Mouse (Mus musculus) limb, embryonic 12.5 days (tissue): ENCODE results near the gene Fgfr2. TPM values are rescaled to one million over a fixed set of nuclear protein-coding genes. Genes with fewer than 3 reads are reported as not detected.

ENCODE experiments used
- ATAC-seq: fragments of 200-750 bp; cut with Nextera tagmentation; 2 replicates; pipeline ENCODE4 v1.8.0; 2017; ENCODE audit warnings: low read depth, moderate TSS enrichment; ENCODE audit not compliant: insufficient number of reproducible peaks, insufficient read depth, low FRiP score, low TSS enrichment
- H3K27ac ChIP-seq: fragments of 300-500 bp; sonication (generic); 2 replicates; pipeline ENCODE4 v1.5.1; 2016; ENCODE audit warnings: mild to moderate bottlenecking, moderate library complexity
- H3K27me3 ChIP-seq: fragments of 300-500 bp; sonication (generic); 2 replicates; pipeline ENCODE4 v1.6.1; 2016; ENCODE audit warnings: mild to moderate bottlenecking, moderate library complexity
- H3K36me3 ChIP-seq: fragments of 300-500 bp; sonication (generic); 2 replicates; pipeline ENCODE4 v1.6.1; 2016; ENCODE audit warnings: mild to moderate bottlenecking, moderate library complexity
- H3K4me1 ChIP-seq: fragments of 300-500 bp; sonication (generic); replicated peaks from 2 replicates; pipeline ENCODE4 v1.6.1; 2016
- H3K4me2 ChIP-seq: fragments of 300-500 bp; sonication (generic); 2 replicates; pipeline ENCODE4 v1.6.1; 2016; ENCODE audit warnings: mild to moderate bottlenecking, moderate library complexity
- H3K4me3 ChIP-seq: fragments of 300-500 bp; sonication (generic); replicated peaks from 2 replicates; pipeline ENCODE4 v1.5.1; 2016; ENCODE audit warnings: mild to moderate bottlenecking
- H3K9ac ChIP-seq: fragments of 300-500 bp; sonication (generic); replicated peaks from 2 replicates; pipeline ENCODE4 v1.6.1; 2016; ENCODE audit warnings: mild to moderate bottlenecking, moderate library complexity
- H3K9me3 ChIP-seq: fragments of 300-500 bp; sonication (generic); 2 replicates; pipeline ENCODE4 v1.6.1; 2016; ENCODE audit warnings: mild to moderate bottlenecking, moderate library complexity
- WGBS: fragments of 180-500 bp; shearing (Covaris S2); methylation state at CpG from one replicate; pipeline ENCODE4 v1.1.7; 2016; 5-methylcytosine and 5-hydroxymethylcytosine counted together
- polyA plus RNA-seq: library from polyadenylated mRNA; unstranded; fragments of >200 nt; fragmentation: Nextera tagmentation; extraction: Ambion mirVana; gene quantifications from 2 replicates; pipeline ENCODE4 v1.2.1, GENCODE M21; 2016

Gene Fgfr2
- polyA plus RNA-seq, 1 experiment from 2014 or later: 112 TPM

DNA sequence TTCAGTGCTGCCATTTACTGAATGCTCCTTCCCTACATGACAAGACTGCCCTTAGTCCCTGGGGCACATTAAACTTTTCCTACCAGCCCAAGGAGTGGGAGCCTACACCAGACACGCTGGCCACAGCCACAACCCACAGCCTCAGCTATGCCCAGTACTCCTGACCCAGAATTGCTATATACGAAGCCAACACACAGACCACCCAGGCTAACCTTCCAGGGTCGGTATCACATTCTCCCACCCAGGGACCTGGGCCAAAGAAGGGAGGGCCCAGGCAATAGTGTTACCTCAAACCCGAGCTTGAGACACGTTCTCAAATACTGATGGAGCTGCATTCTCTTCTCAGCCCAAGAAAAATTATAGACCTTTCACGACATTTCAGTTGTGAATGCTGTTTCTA is 754.3 kb downstream of the Fgfr2 start:
- Histone ChIP-seq H3K4me2 (no peak overlapping the region), H3K36me3 (no peaks in the 10 kb centered on the region), H3K4me1 (peaks cover 25% of the 10 kb centered on the region), H3K4me3 (no peak overlapping the region), H3K27ac (no peak overlapping the region), H3K9me3 (no peaks in the 10 kb centered on the region), H3K9ac (no peak overlapping the region), H3K27me3 (no peaks in the 10 kb centered on the region; the same call in 1 of the 2 replicates)
- WGBS: 57% methylated on average over 6 of the region's 6 CpGs
- peak; percentile 27; the same call in 1 of the 2 replicates for ATAC-seq

DNA sequence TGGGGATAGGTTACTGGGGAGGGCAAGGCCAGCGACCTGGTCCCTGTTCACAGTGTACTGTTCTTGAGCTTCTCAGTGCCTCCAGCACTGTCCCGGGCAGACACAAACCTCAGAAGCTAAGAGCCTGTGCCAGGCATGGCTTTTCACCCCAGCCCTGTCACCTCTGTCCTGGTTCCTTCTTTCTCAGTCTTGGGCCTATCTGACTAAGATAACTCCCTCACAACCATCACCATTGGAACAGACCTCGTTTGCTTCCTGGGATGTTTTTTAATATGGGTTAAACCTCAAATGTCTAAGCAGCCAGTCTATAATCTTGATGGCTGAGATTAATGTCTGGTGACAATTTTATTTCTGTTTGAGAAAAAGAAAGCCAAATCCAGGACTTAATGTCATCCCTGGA is 755.8 kb downstream of the Fgfr2 start:
- no peak overlapping the region for H3K27ac ChIP-seq
- WGBS: 89% methylated on average over 3 of the region's 3 CpGs
- H3K9ac ChIP-seq: no peak overlapping the region
- no peak overlapping the region for H3K4me3 ChIP-seq
- ATAC-seq: no peak
- H3K4me1 ChIP-seq: peaks cover 14% of the 10 kb centered on the region
- no peaks in the 10 kb centered on the region; the same call in 1 of the 2 replicates for H3K27me3 ChIP-seq
- H3K9me3 ChIP-seq: no peaks in the 10 kb centered on the region
- no peaks in the 10 kb centered on the region for H3K36me3 ChIP-seq
- H3K4me2 ChIP-seq: no peak overlapping the region

DNA sequence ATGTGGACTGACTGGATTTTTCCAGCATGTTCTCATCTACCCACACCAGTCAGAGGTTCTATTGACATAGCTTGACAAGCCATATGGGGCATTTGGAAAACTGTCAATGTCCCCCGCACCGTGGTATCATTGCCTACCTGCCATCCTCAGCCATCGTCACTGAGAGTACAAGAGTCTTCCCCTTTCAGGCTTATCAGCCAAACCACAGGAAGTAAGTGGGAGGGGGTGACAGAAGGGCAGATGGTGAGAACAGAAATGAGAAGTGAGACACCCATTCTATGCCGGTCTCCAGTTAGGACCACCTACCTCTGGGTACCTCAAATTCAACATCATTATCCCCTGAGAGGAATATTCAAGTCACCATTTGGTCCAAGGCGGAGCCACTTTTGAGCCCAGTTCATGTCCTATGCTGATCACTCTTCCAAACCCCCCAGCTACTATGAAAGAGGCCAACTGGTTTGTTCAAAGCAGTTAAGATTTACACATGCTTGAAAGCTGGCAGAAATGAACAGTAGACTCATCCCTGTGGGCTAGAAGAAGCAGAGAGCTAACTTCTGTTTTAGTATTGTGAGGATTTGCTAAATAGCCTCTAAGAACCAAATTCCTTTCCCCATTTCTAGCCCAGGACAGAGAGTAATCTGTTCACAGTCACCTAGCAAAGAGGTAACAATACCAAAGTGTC is 757.3 kb downstream of the Fgfr2 start:
- no peak for ATAC-seq
- whole genome bisulfite sequencing: 83% methylated on average over 5 of the region's 5 CpGs
- H3K4me1 ChIP-seq: peaks cover 14% of the 10 kb centered on the region
- H3K4me2 ChIP-seq: no peak overlapping the region
- no peaks in the 10 kb centered on the region for H3K36me3 ChIP-seq
- no peaks in the 10 kb centered on the region; the same call in 1 of the 2 replicates for H3K27me3 ChIP-seq
- no peak overlapping the region for H3K27ac ChIP-seq
- no peak overlapping the region for H3K4me3 ChIP-seq
- H3K9me3 ChIP-seq: no peaks in the 10 kb centered on the region
- H3K9ac ChIP-seq: no peak overlapping the region

DNA sequence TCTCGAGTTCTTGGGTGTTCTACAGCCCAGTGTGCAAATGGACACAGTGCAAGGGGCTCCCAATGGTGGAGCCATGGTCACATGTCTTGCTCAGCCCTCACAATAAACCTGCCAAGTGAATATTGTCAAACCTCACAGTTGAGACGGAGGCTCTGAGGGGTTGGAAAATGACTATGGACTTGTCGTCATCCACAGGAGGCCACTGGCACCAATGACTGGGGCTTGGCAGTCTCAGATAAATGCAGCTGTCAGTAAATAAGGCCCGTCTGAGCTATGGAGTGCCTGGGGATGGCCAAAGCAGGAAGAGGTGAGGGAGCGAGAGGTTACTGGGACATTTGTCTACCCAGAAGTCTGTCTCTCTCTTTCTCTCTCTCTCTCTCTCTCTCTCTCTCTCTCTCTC is 758.0 kb downstream of the Fgfr2 start:
- 82% methylated on average over 5 of the region's 5 CpGs for WGBS
- no peak overlapping the region for H3K4me2 ChIP-seq
- peaks cover 14% of the 10 kb centered on the region for H3K4me1 ChIP-seq
- H3K27ac ChIP-seq: no peak overlapping the region
- no peak for ATAC-seq
- no peaks in the 10 kb centered on the region for H3K9me3 ChIP-seq
- H3K27me3 ChIP-seq: no peaks in the 10 kb centered on the region; the same call in 1 of the 2 replicates
- no peaks in the 10 kb centered on the region for H3K36me3 ChIP-seq
- H3K4me3 ChIP-seq: no peak overlapping the region
- H3K9ac ChIP-seq: no peak overlapping the region

DNA sequence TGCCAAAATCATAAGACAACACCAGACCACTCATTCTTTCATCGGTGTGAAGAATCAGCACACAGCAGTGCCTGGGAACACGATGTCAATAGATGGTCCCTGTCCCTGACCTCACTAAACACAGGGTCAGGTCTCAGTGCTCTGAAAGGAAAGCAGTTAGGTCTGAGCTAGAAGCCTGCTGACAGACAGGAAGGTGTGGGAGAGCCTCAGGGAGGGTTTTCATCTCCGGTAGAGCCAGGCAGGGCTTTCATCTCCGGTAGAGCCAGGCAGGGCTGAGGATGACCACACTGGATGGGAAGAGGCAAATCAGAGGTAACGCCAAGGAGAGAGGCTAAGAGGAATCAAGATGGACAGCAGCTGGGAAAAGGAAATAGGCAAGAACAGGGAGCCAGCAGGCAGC is 758.6 kb downstream of the Fgfr2 start:
- Histone ChIP-seq H3K9ac (no peak overlapping the region), H3K4me2 (no peak overlapping the region), H3K27me3 (no peaks in the 10 kb centered on the region; the same call in 1 of the 2 replicates), H3K27ac (no peak overlapping the region), H3K36me3 (no peaks in the 10 kb centered on the region), H3K4me3 (no peak overlapping the region), H3K4me1 (peaks cover 14% of the 10 kb centered on the region), H3K9me3 (no peaks in the 10 kb centered on the region)
- no peak for ATAC-seq
- 55% methylated on average over 5 of the region's 5 CpGs for WGBS

DNA sequence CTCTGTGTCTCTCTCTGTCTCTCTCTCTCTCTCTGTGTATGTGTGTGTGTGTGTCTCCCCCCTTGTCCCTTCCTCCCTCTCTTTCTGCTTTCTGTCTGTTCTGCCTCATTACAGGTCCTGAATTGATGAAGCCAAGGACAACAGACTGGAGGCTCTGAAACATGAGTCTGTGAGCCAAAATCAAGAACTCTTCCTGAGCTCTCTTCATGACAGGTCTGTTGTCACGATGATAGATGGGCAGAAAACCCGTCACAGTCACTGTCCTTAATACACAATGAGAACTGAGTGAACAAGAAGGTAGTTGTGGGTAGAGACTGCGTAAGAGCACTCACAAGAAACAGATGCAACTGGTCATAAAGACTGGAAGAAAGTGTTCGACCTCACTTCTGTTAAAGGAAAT is 762.8 kb downstream of the Fgfr2 start:
- Histone ChIP-seq H3K9ac (no peak overlapping the region), H3K27me3 (peaks cover 4% of the 10 kb centered on the region), H3K4me1 (peaks cover 16% of the 10 kb centered on the region), H3K4me2 (no peak overlapping the region), H3K27ac (no peak overlapping the region), H3K9me3 (no peaks in the 10 kb centered on the region), H3K36me3 (no peaks in the 10 kb centered on the region), H3K4me3 (no peak overlapping the region)
- 76% methylated on average over 4 of the region's 4 CpGs for WGBS
- no peak for ATAC-seq

DNA sequence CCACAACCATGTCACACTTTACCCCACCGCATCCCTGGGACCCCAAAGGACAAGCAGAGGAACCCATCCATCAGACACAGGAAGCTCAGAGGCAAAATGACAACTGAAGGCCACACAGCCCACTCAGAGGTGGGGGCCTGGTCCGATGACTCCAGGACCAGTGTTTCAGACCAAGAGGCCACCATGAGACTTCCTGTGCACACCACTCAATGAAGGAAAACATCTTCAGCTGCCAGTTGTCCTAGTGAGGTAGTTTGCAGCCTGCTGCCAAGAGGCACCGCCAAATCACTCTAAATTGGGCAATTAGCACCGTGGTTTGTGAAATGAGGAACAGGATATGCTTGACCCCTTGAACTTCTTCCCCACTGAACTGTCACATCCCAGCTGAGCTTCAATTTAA is 764.4 kb downstream of the Fgfr2 start:
- peaks cover 4% of the 10 kb centered on the region for H3K27me3 ChIP-seq
- WGBS: 47% methylated on average over 4 of the region's 4 CpGs
- no peaks in the 10 kb centered on the region for H3K36me3 ChIP-seq
- no peak overlapping the region for H3K27ac ChIP-seq
- no peak overlapping the region for H3K4me3 ChIP-seq
- ATAC-seq: no peak
- H3K4me2 ChIP-seq: no peak overlapping the region
- no peaks in the 10 kb centered on the region for H3K9me3 ChIP-seq
- peaks cover 16% of the 10 kb centered on the region for H3K4me1 ChIP-seq
- no peak overlapping the region for H3K9ac ChIP-seq

DNA sequence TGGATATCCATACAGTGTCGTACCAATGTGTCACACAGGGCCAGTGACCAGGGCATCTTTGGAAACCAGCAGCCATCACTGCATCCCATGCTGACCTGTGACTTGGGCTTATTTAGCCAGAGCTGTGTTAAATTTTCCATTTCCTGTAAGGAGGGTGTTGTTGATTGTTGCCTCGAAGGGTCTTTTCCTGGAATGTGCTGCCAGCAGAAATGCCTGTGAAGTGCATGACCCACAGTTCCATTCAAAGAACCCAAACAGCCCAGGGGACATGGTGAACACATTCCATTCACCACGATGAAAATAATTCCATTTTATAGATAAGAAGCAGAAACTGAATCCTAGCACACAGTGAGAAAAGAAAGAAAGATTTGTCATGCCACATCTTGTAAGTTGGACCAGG is 764.9 kb downstream of the Fgfr2 start:
- no peak for ATAC-seq
- no peak overlapping the region for H3K9ac ChIP-seq
- H3K4me2 ChIP-seq: no peak overlapping the region
- H3K27me3 ChIP-seq: peaks cover 6% of the 10 kb centered on the region
- 39% methylated on average over 3 of the region's 3 CpGs for WGBS
- H3K9me3 ChIP-seq: no peaks in the 10 kb centered on the region
- H3K4me3 ChIP-seq: no peak overlapping the region
- H3K27ac ChIP-seq: no peak overlapping the region
- peaks cover 16% of the 10 kb centered on the region for H3K4me1 ChIP-seq
- H3K36me3 ChIP-seq: no peaks in the 10 kb centered on the region

DNA sequence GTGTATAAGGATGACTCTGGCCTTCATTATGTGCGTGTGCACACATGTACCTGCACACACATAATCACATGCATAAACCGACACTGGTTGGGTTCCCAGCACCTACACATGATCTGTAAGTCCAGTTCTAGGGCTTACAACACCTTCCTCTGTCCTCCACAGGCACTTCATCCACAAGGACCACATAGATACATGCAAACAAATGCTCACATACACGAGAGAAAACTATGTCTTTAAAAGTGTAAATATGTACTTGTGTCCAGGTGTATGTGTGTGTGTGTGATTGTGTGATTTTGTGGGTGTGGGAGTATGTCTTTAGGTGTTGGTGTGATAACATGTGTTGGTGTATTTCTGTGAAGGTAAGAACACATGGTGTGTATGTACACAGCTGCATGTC is 765.3 kb downstream of the Fgfr2 start:
- ATAC-seq: no peak
- Histone ChIP-seq H3K27me3 (peaks cover 6% of the 10 kb centered on the region), H3K9me3 (no peaks in the 10 kb centered on the region), H3K36me3 (no peaks in the 10 kb centered on the region), H3K4me3 (no peak overlapping the region), H3K27ac (no peak overlapping the region), H3K4me2 (no peak overlapping the region), H3K9ac (no peak overlapping the region), H3K4me1 (peaks cover 16% of the 10 kb centered on the region)
- 81% methylated on average over 3 of the region's 3 CpGs for WGBS

DNA sequence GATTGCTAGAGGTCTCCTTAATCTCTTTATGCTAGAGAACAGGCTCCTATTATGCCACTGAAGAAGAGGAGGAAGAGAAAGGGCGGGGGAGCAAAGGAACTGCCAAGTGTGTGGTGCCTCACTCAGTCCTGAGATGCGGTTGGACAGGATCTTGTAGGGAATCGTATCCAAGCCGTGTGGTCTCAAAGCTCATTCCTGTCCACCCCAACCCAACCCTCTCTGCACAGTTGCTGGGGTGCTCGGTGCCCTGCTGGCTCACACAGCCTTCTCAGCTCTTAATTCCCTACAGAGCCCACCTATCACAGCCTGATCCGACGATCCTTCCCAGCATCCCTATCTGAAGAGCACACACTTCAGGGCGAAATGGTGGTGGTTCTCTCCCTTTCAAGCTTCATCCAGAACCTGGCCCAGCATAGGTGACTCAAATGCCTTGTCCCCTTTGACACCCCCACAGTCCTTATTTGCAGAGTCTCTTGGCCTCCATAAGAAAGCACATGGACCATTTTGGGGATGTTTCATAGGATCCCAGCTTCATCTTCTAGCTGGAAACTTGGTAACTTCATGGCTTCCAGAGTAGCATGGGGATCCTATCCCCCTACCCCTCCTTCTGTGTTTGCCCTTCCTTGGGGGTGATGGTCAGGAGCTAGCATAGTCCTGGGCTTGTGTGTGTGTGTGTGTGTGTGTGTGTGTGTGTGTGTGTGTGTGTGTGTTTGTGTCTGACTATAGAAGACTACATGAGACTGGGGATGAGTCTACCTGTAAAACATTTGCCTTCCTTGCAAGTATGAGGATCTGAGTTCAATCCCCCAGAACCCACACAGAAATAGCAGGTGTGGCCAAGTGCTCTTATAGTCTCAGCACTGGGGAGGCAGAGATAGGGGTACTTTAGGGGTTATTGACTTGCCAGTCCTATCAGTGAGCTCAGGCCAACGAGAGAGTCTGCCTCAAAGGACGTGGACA is 766.0 kb downstream of the Fgfr2 start:
- H3K4me2 ChIP-seq: no peak overlapping the region
- H3K4me3 ChIP-seq: no peak overlapping the region
- no peak for ATAC-seq
- no peaks in the 10 kb centered on the region for H3K36me3 ChIP-seq
- H3K27me3 ChIP-seq: peaks cover 6% of the 10 kb centered on the region
- H3K27ac ChIP-seq: 0 out of 2 replicates have a peak overlapping the region, but pooled peaks have one; percentile 4
- peaks cover 19% of the 10 kb centered on the region for H3K4me1 ChIP-seq
- no peaks in the 10 kb centered on the region for H3K9me3 ChIP-seq
- no peak overlapping the region for H3K9ac ChIP-seq
- 74% methylated on average over 10 of the region's 10 CpGs for WGBS

DNA sequence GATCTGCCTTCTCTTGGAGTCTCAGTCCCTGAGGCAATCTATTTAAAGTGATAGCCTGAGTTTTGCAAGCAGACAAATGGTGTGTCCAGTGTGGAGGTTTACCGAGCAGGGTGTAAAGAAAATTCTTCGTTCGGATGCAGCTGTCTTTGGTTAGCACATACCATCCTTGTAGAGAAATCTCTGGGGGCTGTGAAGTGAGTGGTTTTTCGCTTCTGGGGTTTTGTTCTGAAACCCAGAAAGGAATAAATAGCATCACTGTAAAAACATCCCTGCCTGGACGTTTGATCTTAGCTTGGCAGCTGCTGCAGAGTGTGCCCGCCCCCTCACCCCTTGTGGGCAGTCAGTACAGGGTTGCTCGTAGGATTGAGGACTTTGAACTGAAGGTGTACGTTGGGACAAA is 767.0 kb downstream of the Fgfr2 start:
- no peak for ATAC-seq

More for the DNA sequence above, 767.0 kb downstream of the Fgfr2 start:
- WGBS: 28% methylated on average over 8 of the region's 8 CpGs
- Histone ChIP-seq H3K27ac (no peak overlapping the region), H3K4me3 (no peak overlapping the region), H3K9ac (no peak overlapping the region), H3K36me3 (no peaks in the 10 kb centered on the region), H3K9me3 (no peaks in the 10 kb centered on the region), H3K4me1 (peaks cover 21% of the 10 kb centered on the region), H3K4me2 (no peak overlapping the region), H3K27me3 (peaks cover 6% of the 10 kb centered on the region)
